Mouse (Mus musculus) adrenal gland, postnatal 25 days (tissue): ENCODE measurements around the gene Fgf15. TPM values are rescaled to one million over a fixed set of nuclear protein-coding genes. Genes with fewer than 3 reads are reported as not detected.

ENCODE experiments used
- DNase-seq: peaks from one replicate; pipeline ENCODE4 v3.0.0; 2021; ENCODE audit warnings: mixed read lengths
- long read RNA-seq: library from polyadenylated mRNA; stranded (forward); transcript quantifications from one replicate; pipeline ENCODE4 v2.0.0, GENCODE M21; 2021
- total RNA-seq: library from RNA; stranded (reverse); gene quantifications from 2 replicates; pipeline ENCODE4 v1.2.3, GENCODE M21; 2021

Gene Fgf15
- total RNA-seq = not detected in 2 replicates
- long read RNA-seq = 0 reads

- no peak for DNase-seq
These were observed at the start of gene Fgf15 for GRCm38 (mm10) chr7:144896294-144897218. Gene Fgf15, plus strand, starts transcription at chr7:144896531.

GRCm38 (mm10) chr7:144847067-144847466, 49.3 kb upstream of the Fgf15 start, which contains the start of gene Fgf4:
Gene Fgf4, plus strand, starts transcription at chr7:144847367.
- no peak for DNase-seq

- DNase-seq = no peak
These were observed 45.0 kb upstream of the Fgf15 start for GRCm38 (mm10) chr7:144851321-144851720.

DNA sequence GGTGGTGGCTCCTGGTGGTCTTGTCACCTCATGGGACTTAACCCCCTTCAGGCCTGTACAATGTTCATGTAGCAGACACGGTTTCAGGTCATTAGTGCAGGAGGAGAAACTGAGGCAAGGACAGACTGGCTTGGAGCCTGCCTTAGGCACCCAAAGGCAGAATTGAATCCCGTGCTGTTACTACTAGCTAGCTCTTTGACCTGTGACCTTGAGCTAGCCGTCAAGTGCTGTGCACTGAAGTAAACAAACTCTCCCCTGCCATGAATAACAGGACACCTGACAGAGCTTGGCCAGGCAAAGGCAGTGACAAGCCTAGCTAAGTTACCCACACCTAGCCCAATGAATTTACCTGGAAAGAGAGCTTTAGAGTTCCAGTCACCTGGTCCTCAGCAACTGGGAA, 41.4 kb upstream of the Fgf15 start:
- DNase-seq = no peak

- no peak for DNase-seq
These were observed 39.2 kb upstream of the Fgf15 start for GRCm38 (mm10) chr7:144857158-144857557.

GRCm38 (mm10) chr7:144857826-144858342, 38.4 kb upstream of the Fgf15 start:
- DNase-seq = no peak

DNA sequence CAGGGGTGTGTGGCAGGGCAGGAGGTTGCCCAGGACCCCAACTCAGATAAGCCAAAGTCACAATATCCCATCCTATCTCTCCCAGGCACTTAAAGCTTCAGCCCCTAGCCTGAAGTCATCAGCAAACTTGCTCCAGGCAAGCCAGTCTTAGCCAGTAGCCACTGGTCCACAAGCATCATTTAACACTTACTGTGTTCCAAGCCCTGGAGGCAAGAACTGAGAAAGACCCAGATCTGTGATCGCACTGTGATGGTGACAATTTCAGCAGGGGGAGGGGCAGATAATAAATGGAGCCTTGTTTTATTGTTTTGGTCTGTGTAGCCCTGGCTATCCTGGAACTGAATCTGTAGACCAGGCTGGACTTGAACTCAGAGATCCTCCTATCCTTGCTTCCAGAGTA, 37.6 kb upstream of the Fgf15 start:
- no peak for DNase-seq

GRCm38 (mm10) chr7:144861056-144861768, 35.1 kb upstream of the Fgf15 start:
- no peak for DNase-seq

GRCm38 (mm10) chr7:144861769-144862070, 34.6 kb upstream of the Fgf15 start:
- DNase-seq = no peak

DNA sequence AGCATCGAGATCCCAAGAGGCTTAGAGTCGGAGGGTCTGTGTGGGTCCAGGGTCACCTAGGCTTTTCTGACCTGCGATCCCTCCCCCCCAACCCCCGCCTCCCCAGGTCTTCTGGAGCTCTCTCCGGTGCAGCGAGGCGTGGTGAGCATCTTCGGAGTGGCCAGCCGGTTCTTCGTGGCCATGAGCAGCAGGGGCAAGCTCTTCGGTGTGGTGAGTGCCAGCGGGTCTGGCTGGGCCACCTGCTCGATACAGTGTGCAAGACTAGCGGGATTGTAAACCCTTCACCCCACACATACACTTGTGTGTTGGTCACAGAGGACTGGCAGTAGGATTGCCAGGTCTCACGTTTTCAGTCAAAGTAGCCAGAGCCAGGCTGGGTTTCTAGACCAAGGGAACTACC, 34.2 kb upstream of the Fgf15 start:
- DNase-seq = no peak

GRCm38 (mm10) chr7:144862712-144863111, 33.6 kb upstream of the Fgf15 start:
- DNase-seq = no peak

- no peak for DNase-seq
These were observed 33.1 kb upstream of the Fgf15 start for GRCm38 (mm10) chr7:144863196-144863595.

GRCm38 (mm10) chr7:144864160-144864670, 32.1 kb upstream of the Fgf15 start:
- no peak for DNase-seq

DNA sequence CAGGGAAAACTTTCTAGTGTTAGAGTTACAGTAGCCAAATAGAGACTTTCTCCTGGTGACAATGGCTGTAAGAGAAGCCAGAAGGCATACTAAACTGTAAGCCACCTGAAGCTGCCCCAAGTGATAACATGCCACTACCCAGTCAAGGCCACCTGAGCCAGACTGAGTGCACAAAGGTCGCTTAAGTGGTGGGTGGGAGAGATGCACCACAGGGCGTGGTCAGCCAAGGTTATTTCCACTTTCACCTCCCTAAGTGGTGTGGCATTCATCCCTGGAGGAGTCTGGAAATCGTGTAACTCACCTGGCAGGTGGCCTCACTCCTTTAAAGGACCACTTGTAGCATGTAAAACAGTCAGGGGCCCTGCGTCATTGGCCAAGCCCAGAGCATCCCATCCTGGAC, 29.2 kb upstream of the Fgf15 start:
- no peak for DNase-seq

- DNase-seq = no peak
These were observed 28.7 kb upstream of the Fgf15 start for GRCm38 (mm10) chr7:144867602-144868001.

- no peak for DNase-seq
These were observed 23.9 kb upstream of the Fgf15 start for GRCm38 (mm10) chr7:144872420-144872819.

DNA sequence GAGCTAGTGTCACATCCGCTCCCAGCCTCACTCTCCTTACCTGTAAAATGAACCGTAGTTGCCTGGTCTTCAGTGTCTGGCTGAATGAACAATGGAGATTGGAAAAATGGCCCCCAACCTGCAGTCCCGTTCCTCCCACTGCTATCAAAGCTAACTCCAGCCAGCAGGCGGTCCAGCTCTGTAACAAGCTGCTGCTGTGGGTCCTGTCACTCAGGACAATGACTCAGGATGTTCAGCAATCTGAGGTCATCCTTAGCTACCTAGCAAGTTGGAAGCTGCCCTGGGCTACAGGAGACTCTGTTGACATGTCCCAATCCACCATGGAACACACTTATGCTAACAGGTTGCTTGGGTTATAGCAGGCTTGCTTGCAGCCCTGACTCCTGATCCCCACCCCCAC, 23.2 kb upstream of the Fgf15 start:
- DNase-seq = no peak

GRCm38 (mm10) chr7:144874226-144874625, 22.1 kb upstream of the Fgf15 start:
- DNase-seq = no peak

DNA sequence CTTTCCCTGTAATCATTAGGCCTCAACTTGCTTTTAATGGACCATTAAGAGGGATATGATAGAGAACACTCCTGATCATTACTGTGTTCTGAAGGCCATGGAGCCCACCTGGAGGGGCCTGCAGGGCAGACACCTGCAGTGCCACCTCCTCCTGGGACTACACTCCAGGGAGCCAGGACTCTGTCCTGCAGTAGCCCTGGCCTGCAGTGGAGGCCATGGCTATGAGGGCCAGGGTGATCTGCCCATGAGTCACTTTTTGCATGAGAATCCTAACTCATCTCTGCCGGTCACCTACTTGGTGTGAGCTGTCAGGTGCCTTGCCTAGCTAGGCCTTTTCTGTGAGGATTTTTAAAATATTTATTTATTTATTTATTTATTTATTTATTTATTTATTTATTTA, 17.9 kb upstream of the Fgf15 start:
- no peak for DNase-seq

DNA sequence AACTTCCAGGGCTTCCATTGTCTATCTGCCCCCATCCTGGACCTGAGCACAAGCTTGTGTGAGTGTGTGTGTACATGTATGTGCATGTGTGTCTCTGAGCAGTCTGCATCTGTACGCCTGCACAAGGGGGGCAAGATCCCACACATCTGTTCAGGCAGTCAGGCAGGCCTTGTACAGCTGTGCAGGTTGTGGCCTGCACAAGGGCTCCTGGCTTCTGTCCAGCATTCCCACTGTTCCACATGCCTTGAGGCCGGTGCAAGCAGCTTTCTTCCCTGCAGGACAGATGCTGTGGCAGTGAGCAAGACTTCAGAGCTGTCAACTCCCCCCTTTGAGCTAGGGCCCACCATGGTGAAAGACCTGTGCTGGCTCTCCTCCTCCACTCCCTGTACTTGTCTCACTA, 13.2 kb upstream of the Fgf15 start:
- DNase-seq = no peak

GRCm38 (mm10) chr7:144887672-144888071, 8.7 kb upstream of the Fgf15 start:
- DNase-seq = no peak

- DNase-seq = peak; percentile 64
These were observed 7.6 kb upstream of the Fgf15 start for GRCm38 (mm10) chr7:144888564-144889299.
